Mouse (Mus musculus): ENCODE data around the gene Rbm12b1. TPM values are rescaled to one million over a fixed set of nuclear protein-coding genes. Genes with fewer than 3 reads are reported as not detected.

Rbm12b1 gene
- 23.1 TPM for polyA plus RNA-seq (2017; shearing (Covaris generic))

GRCm38 (mm10) chr4:12140141-12140567 lies at the start of gene Rbm12b1:
TSS of gene Rbm12b1 (plus strand) at chr4:12140264.

GRCm38 (mm10) chr4:12171318-12172091 lies 31.4 kb downstream of the Rbm12b1 start, which contains the start of gene Fam92a:
TSS of gene Fam92a (minus strand) at chr4:12172015.

Other genes starting within 250 kb of the Rbm12b1 start
- 0.48 TPM for gene Gm10604, start 159.0 kb upstream of the Rbm12b1 start, polyA plus RNA-seq (2017; shearing (Covaris generic))
- 21.2 TPM for gene Rbm12b2, start 50.8 kb upstream of the Rbm12b1 start, polyA plus RNA-seq (2017; shearing (Covaris generic))
- gene Fam92a, start 31.8 kb downstream of the Rbm12b1 start, polyA plus RNA-seq (2017; shearing (Covaris generic)), result 47.5 TPM